Comparison of ENCODE assay signal across 7 mouse cellular contexts in genomic region chr5:25760410-25760832, GRCm38 (mm10). TPM values are rescaled to one million over a fixed set of nuclear protein-coding genes. Genes with fewer than 3 reads are reported as not detected.
A peak's percentile ranks its signal among the peaks of the same experiment; 100 is the strongest.
DNase-seq lines count a peak whose midpoint lies in the region; ATAC-seq and TF ChIP-seq lines count a peak whose summit lies in the region.

No protein-coding gene starts in this region.

- H3K4me1 ChIP-seq in thymus, adult 2 months (replicated peaks; ENCODE audit: control insufficient read depth, insufficient read depth, low read length): peaks cover 5% of the 10 kb centered on the region
- peaks cover 4% of the 10 kb centered on the region for H3K4me1 ChIP-seq in hindbrain, embryonic 12.5 days
- H3K4me1 ChIP-seq in liver, embryonic 15.5 days (replicated peaks): peaks cover 13% of the 10 kb centered on the region
- peaks cover 5% of the 10 kb centered on the region; the same call in 1 of the 2 replicates for H3K4me1 ChIP-seq in olfactory bulb, adult 2 months (ENCODE audit: control insufficient read depth, insufficient read depth, low read length)

- peak overlapping the region; percentile 43 for H3K4me3 ChIP-seq in thymus, adult 2 months (ENCODE audit: control insufficient read depth, insufficient read depth, low read length)
- H3K4me3 ChIP-seq in hindbrain, embryonic 12.5 days: peak overlapping the region; percentile 70
- peak overlapping the region; percentile 61 for H3K4me3 ChIP-seq in liver, embryonic 15.5 days (replicated peaks)
- H3K4me3 ChIP-seq in olfactory bulb, adult 2 months (ENCODE audit: insufficient read depth, low read depth, low read length): peak overlapping the region; percentile 92

- H3K4me2 ChIP-seq in hindbrain, embryonic 12.5 days (replicated peaks): peak overlapping the region; percentile 93
- peak overlapping the region; percentile 86 for H3K4me2 ChIP-seq in liver, embryonic 15.5 days

- TF ChIP-seq POLR2A in thymus, adult 2 months (IDR thresholded peaks at IDR 0.05; ENCODE audit: control insufficient read depth, extremely low read depth, insufficient read depth, low read length, poor library complexity): no peak
- TF ChIP-seq POLR2A in olfactory bulb, adult 2 months (IDR thresholded peaks at IDR 0.05; ENCODE audit: insufficient read depth, low read depth, low read length): no peak

- ATAC-seq in hindbrain, embryonic 12.5 days (ENCODE audit: low FRiP score): peak; percentile 29; the same call in 1 of the 2 replicates
- ATAC-seq in liver, embryonic 15.5 days (ENCODE audit: insufficient read depth): no peak

- WGBS in thymus, adult 2 months: 7% methylated on average over 10 of the region's 10 CpGs
- 10% methylated on average over 10 of the region's 10 CpGs for WGBS in hindbrain, embryonic 12.5 days
- 8% methylated on average over 10 of the region's 10 CpGs for WGBS in liver, embryonic 15.5 days (ENCODE audit: insufficient replicate concordance)
- WGBS in olfactory bulb, adult 2 months: 5% methylated on average over 10 of the region's 10 CpGs

- no peaks in the 10 kb centered on the region for H3K27me3 ChIP-seq in thymus, adult 2 months (ENCODE audit: control insufficient read depth, insufficient read depth, low read length)
- no peaks in the 10 kb centered on the region; the same call in 1 of the 2 replicates for H3K27me3 ChIP-seq in hindbrain, embryonic 12.5 days
- peaks cover 22% of the 10 kb centered on the region for H3K27me3 ChIP-seq in liver, embryonic 15.5 days

- TF ChIP-seq CTCF in thymus, adult 2 months (IDR thresholded peaks at IDR 0.05; ENCODE audit: borderline replicate concordance, control insufficient read depth, extremely low read depth, insufficient read depth, low read length, poor library complexity): no peak
- no peak for TF ChIP-seq CTCF in olfactory bulb, adult 2 months (IDR thresholded peaks at IDR 0.05; ENCODE audit: insufficient read depth, low read depth, low read length)

- no peaks in the 10 kb centered on the region for H3K9me3 ChIP-seq in hindbrain, embryonic 12.5 days (replicated peaks)
- no peaks in the 10 kb centered on the region for H3K9me3 ChIP-seq in liver, embryonic 15.5 days (replicated peaks)

- peak overlapping the region; percentile 75 for H3K9ac ChIP-seq in hindbrain, embryonic 12.5 days
- H3K9ac ChIP-seq in liver, embryonic 15.5 days: 0 out of 2 replicates have a peak overlapping the region, but pooled peaks have one; percentile 8

- peak; percentile 14 for DNase-seq in thymus, adult 2 months
- no peak for DNase-seq in thymus, postnatal 25 days
- peak; percentile 63 for DNase-seq in cerebellum, adult 9-10 months
- no peak for DNase-seq in ovary, postnatal 36 days (ENCODE audit: low spot score)

- no peaks in the 10 kb centered on the region for H3K36me3 ChIP-seq in thymus, adult 2 months (ENCODE audit: control insufficient read depth, insufficient read depth, low read length)
- H3K36me3 ChIP-seq in hindbrain, embryonic 12.5 days: no peaks in the 10 kb centered on the region
- no peaks in the 10 kb centered on the region for H3K36me3 ChIP-seq in liver, embryonic 15.5 days (replicated peaks)

- no peak overlapping the region for H3K27ac ChIP-seq in thymus, adult 2 months (ENCODE audit: control insufficient read depth, insufficient read depth, low read length)
- no peak overlapping the region for H3K27ac ChIP-seq in hindbrain, embryonic 12.5 days
- H3K27ac ChIP-seq in liver, embryonic 15.5 days (replicated peaks): no peak overlapping the region
- H3K27ac ChIP-seq in olfactory bulb, adult 2 months (ENCODE audit: insufficient read depth, low read depth, low read length): peak overlapping the region; percentile 79

RNA-seq across cellular contexts. Expression of gene Actr3b, which starts 0.6 kb away (rescaled TPM):
- 0.43 and 1.7 TPM in 2 replicates for polyA plus RNA-seq in thymus, adult 2 months (2012; rRNA removed)
- 9.4 and 10.0 TPM in 2 replicates for polyA plus RNA-seq in hindbrain, embryonic 12.5 days (2016; fragmentation: Nextera tagmentation; extraction: Ambion mirVana)
- polyA plus RNA-seq in liver, embryonic 15.5 days (2015; fragmentation: Nextera tagmentation; extraction: Ambion mirVana): 0.41 and 0.60 TPM in 2 replicates
- not detected in 2 replicates for polyA plus RNA-seq in olfactory bulb, adult 2 months (2012; ENCODE audit: insufficient read depth, insufficient read length, low replicate concordance, missing spikeins)

RNA-seq across cellular contexts. Expression of gene Xrcc2, which starts 54.8 kb away (rescaled TPM):
- 10.6 and 12.8 TPM in 2 replicates for polyA plus RNA-seq in thymus, adult 2 months (2012; rRNA removed)
- polyA plus RNA-seq in hindbrain, embryonic 12.5 days (2016; fragmentation: Nextera tagmentation; extraction: Ambion mirVana): 8.0 and 9.5 TPM in 2 replicates
- 3.3 and 3.8 TPM in 2 replicates for polyA plus RNA-seq in liver, embryonic 15.5 days (2015; fragmentation: Nextera tagmentation; extraction: Ambion mirVana)
- polyA plus RNA-seq in olfactory bulb, adult 2 months (2012; ENCODE audit: insufficient read depth, insufficient read length, low replicate concordance, missing spikeins): not detected in 2 replicates

Comparison
In these comparisons a context has a peak if more than half of its experiments do, and no peak if none do; other contexts are left out.
1. DNase-seq: peak in thymus, adult 2 months (single experiment) and cerebellum, adult 9-10 months (single experiment); none in thymus, postnatal 25 days (single experiment) and ovary, postnatal 36 days (single experiment).
2. Peak in every context shown above with its lines, with median percentiles within 50 percentile points of each other: H3K4me3 ChIP-seq.